Mouse (Mus musculus) forebrain, embryonic 13.5 days (tissue): ENCODE results near the gene Prkca. TPM values are rescaled to one million over a fixed set of nuclear protein-coding genes. Genes with fewer than 3 reads are reported as not detected.

Experiments used
- ATAC-seq: fragments of 200-750 bp; cut with Nextera tagmentation; 2 replicates; pipeline ENCODE4 v1.8.0; 2017
- H3K27ac ChIP-seq: fragments of 300-500 bp; sonication (generic); 2 replicates; pipeline ENCODE4 v1.5.1; 2015; ENCODE audit warnings: inconsistent platforms, mild to moderate bottlenecking, moderate library complexity
- H3K27me3 ChIP-seq: fragments of 300-500 bp; sonication (generic); 2 replicates; pipeline ENCODE4 v1.6.1; 2015; ENCODE audit warnings: mild to moderate bottlenecking, inconsistent platforms
- H3K36me3 ChIP-seq: fragments of 300-500 bp; sonication (generic); 2 replicates; pipeline ENCODE4 v1.6.1; 2015; ENCODE audit warnings: mild to moderate bottlenecking, inconsistent platforms; ENCODE audit not compliant: poor library complexity, severe bottlenecking
- H3K4me1 ChIP-seq: fragments of 300-500 bp; sonication (generic); 2 replicates; pipeline ENCODE4 v1.6.1; 2015; ENCODE audit warnings: inconsistent platforms
- H3K4me2 ChIP-seq: fragments of 300-500 bp; sonication (generic); 2 replicates; pipeline ENCODE4 v1.6.1; 2015; ENCODE audit warnings: inconsistent platforms, mild to moderate bottlenecking, moderate library complexity
- H3K4me3 ChIP-seq: fragments of 300-500 bp; sonication (generic); 2 replicates; pipeline ENCODE4 v1.5.1; 2015; ENCODE audit warnings: mild to moderate bottlenecking, inconsistent platforms
- H3K9ac ChIP-seq: fragments of 300-500 bp; sonication (generic); 2 replicates; pipeline ENCODE4 v1.6.1; 2015; ENCODE audit warnings: mild to moderate bottlenecking, inconsistent platforms
- H3K9me3 ChIP-seq: fragments of 300-500 bp; sonication (generic); replicated peaks from 2 replicates; pipeline ENCODE4 v1.6.1; 2016; ENCODE audit warnings: inconsistent platforms
- WGBS: fragments of 180-500 bp; shearing (Covaris S2); methylation state at CpG from one replicate; pipeline ENCODE4 v1.1.7; 2015; 5-methylcytosine and 5-hydroxymethylcytosine counted together
- polyA plus RNA-seq: library from polyadenylated mRNA; unstranded; fragments of >200 nt; fragmentation: Nextera tagmentation; extraction: Ambion mirVana; gene quantifications from 2 replicates; pipeline ENCODE4 v1.2.1, GENCODE M21; 2015

Prkca gene
- polyA plus RNA-seq, 1 experiment from 2014 or later, result 4.2 TPM

- 72% methylated on average over 3 of the region's 3 CpGs for WGBS
- H3K4me1 ChIP-seq, result peaks cover 6% of the 10 kb centered on the region
- H3K27ac ChIP-seq, result no peak overlapping the region
- no peaks in the 10 kb centered on the region for H3K27me3 ChIP-seq
- H3K4me2 ChIP-seq, result no peak overlapping the region
- H3K9me3 ChIP-seq, result no peaks in the 10 kb centered on the region
- no peak overlapping the region for H3K9ac ChIP-seq
- no peak overlapping the region for H3K4me3 ChIP-seq
- H3K36me3 ChIP-seq, result no peaks in the 10 kb centered on the region
- ATAC-seq, result no peak
These were observed 9.1 kb downstream of the Prkca start for GRCm38 (mm10) chr11:108334658-108335057.

GRCm38 (mm10) chr11:108333583-108334379 is 9.9 kb downstream of the Prkca start:
- 56% methylated on average over 8 of the region's 8 CpGs for WGBS
- H3K4me3 ChIP-seq, result no peak overlapping the region

GRCm38 (mm10) chr11:108333006-108333405 is 10.7 kb downstream of the Prkca start:
- Histone ChIP-seq H3K4me3 (no peak overlapping the region), H3K36me3 (no peaks in the 10 kb centered on the region), H3K9ac (no peak overlapping the region), H3K4me1 (peaks cover 6% of the 10 kb centered on the region), H3K27ac (no peak overlapping the region), H3K9me3 (no peaks in the 10 kb centered on the region), H3K27me3 (no peaks in the 10 kb centered on the region), H3K4me2 (no peak overlapping the region)
- ATAC-seq, result no peak
- 48% methylated on average over 5 of the region's 5 CpGs for WGBS

More at GRCm38 (mm10) chr11:108333583-108334379, 9.9 kb downstream of the Prkca start:
- Histone ChIP-seq H3K4me1 (peaks cover 6% of the 10 kb centered on the region), H3K9ac (no peak overlapping the region), H3K4me2 (no peak overlapping the region), H3K36me3 (no peaks in the 10 kb centered on the region), H3K27me3 (no peaks in the 10 kb centered on the region), H3K27ac (no peak overlapping the region), H3K9me3 (no peaks in the 10 kb centered on the region)
- ATAC-seq, result no peak

- 88% methylated on average over 11 of the region's 11 CpGs for WGBS
- H3K36me3 ChIP-seq, result no peaks in the 10 kb centered on the region
- no peak overlapping the region for H3K4me3 ChIP-seq
- H3K9ac ChIP-seq, result no peak overlapping the region
- no peak overlapping the region for H3K4me2 ChIP-seq
- H3K4me1 ChIP-seq, result peaks cover 6% of the 10 kb centered on the region
- H3K27me3 ChIP-seq, result no peaks in the 10 kb centered on the region
- no peaks in the 10 kb centered on the region for H3K9me3 ChIP-seq
- ATAC-seq, result no peak
- H3K27ac ChIP-seq, result no peak overlapping the region
These were observed 12.9 kb downstream of the Prkca start for GRCm38 (mm10) chr11:108330818-108331217.

GRCm38 (mm10) chr11:108325943-108326342 is 17.8 kb downstream of the Prkca start:
- H3K27ac ChIP-seq, result no peak overlapping the region
- H3K27me3 ChIP-seq, result no peaks in the 10 kb centered on the region
- H3K9me3 ChIP-seq, result no peaks in the 10 kb centered on the region
- H3K4me3 ChIP-seq, result no peak overlapping the region
- H3K4me2 ChIP-seq, result no peak overlapping the region
- H3K36me3 ChIP-seq, result no peaks in the 10 kb centered on the region
- no peak for ATAC-seq
- no peaks in the 10 kb centered on the region for H3K4me1 ChIP-seq
- no peak overlapping the region for H3K9ac ChIP-seq
- 93% methylated on average over 8 of the region's 8 CpGs for WGBS

GRCm38 (mm10) chr11:108322156-108322555 is 21.6 kb downstream of the Prkca start:
- 91% methylated on average over 2 of the region's 2 CpGs for WGBS
- H3K36me3 ChIP-seq, result no peaks in the 10 kb centered on the region
- H3K4me1 ChIP-seq, result no peaks in the 10 kb centered on the region
- ATAC-seq, result no peak
- H3K4me2 ChIP-seq, result no peak overlapping the region
- H3K4me3 ChIP-seq, result no peak overlapping the region
- no peaks in the 10 kb centered on the region for H3K27me3 ChIP-seq
- H3K9me3 ChIP-seq, result no peaks in the 10 kb centered on the region
- no peak overlapping the region for H3K9ac ChIP-seq
- H3K27ac ChIP-seq, result no peak overlapping the region

- Histone ChIP-seq H3K27me3 (no peaks in the 10 kb centered on the region), H3K9ac (no peak overlapping the region), H3K36me3 (no peaks in the 10 kb centered on the region), H3K4me2 (no peak overlapping the region), H3K27ac (no peak overlapping the region), H3K4me1 (no peaks in the 10 kb centered on the region), H3K9me3 (no peaks in the 10 kb centered on the region), H3K4me3 (no peak overlapping the region)
- 91% methylated on average over 7 of the region's 7 CpGs for WGBS
- no peak for ATAC-seq
These were observed 23.2 kb downstream of the Prkca start for GRCm38 (mm10) chr11:108320561-108320960.

- no peaks in the 10 kb centered on the region for H3K27me3 ChIP-seq
- no peaks in the 10 kb centered on the region for H3K36me3 ChIP-seq
- H3K27ac ChIP-seq, result no peak overlapping the region
- no peaks in the 10 kb centered on the region for H3K9me3 ChIP-seq
- H3K4me2 ChIP-seq, result no peak overlapping the region
- H3K9ac ChIP-seq, result no peak overlapping the region
- H3K4me1 ChIP-seq, result no peaks in the 10 kb centered on the region
- WGBS, result 82% methylated on average over 11 of the region's 11 CpGs
- no peak for ATAC-seq
- H3K4me3 ChIP-seq, result no peak overlapping the region
These were observed 24.6 kb downstream of the Prkca start for GRCm38 (mm10) chr11:108319162-108319561.

GRCm38 (mm10) chr11:108317878-108318277 is 25.9 kb downstream of the Prkca start:
- Histone ChIP-seq H3K4me3 (no peak overlapping the region), H3K9me3 (no peaks in the 10 kb centered on the region), H3K9ac (no peak overlapping the region), H3K27ac (no peak overlapping the region), H3K27me3 (no peaks in the 10 kb centered on the region), H3K4me2 (no peak overlapping the region), H3K36me3 (no peaks in the 10 kb centered on the region), H3K4me1 (no peaks in the 10 kb centered on the region)
- no peak for ATAC-seq
- WGBS, result 76% methylated on average over 6 of the region's 6 CpGs

GRCm38 (mm10) chr11:108315736-108316135 is 28.0 kb downstream of the Prkca start:
- 89% methylated on average over 7 of the region's 7 CpGs for WGBS
- Histone ChIP-seq H3K27me3 (no peaks in the 10 kb centered on the region), H3K27ac (no peak overlapping the region), H3K4me1 (no peaks in the 10 kb centered on the region), H3K4me2 (no peak overlapping the region), H3K9ac (no peak overlapping the region), H3K36me3 (no peaks in the 10 kb centered on the region), H3K9me3 (no peaks in the 10 kb centered on the region), H3K4me3 (no peak overlapping the region)
- no peak for ATAC-seq

- Histone ChIP-seq H3K9ac (no peak overlapping the region), H3K4me3 (no peak overlapping the region), H3K9me3 (no peaks in the 10 kb centered on the region), H3K36me3 (no peaks in the 10 kb centered on the region), H3K27ac (no peak overlapping the region), H3K4me1 (no peaks in the 10 kb centered on the region), H3K27me3 (no peaks in the 10 kb centered on the region), H3K4me2 (no peak overlapping the region)
- WGBS, result 83% methylated on average over 5 of the region's 5 CpGs
- ATAC-seq, result no peak
These were observed 31.2 kb downstream of the Prkca start for GRCm38 (mm10) chr11:108312516-108312915.

GRCm38 (mm10) chr11:108311912-108312311 is 31.8 kb downstream of the Prkca start:
- no peaks in the 10 kb centered on the region for H3K4me1 ChIP-seq
- no peak overlapping the region for H3K4me2 ChIP-seq
- H3K27me3 ChIP-seq, result no peaks in the 10 kb centered on the region
- no peak overlapping the region for H3K27ac ChIP-seq
- no peaks in the 10 kb centered on the region for H3K36me3 ChIP-seq
- H3K9me3 ChIP-seq, result no peaks in the 10 kb centered on the region
- H3K4me3 ChIP-seq, result no peak overlapping the region
- 91% methylated on average over 2 of the region's 2 CpGs for WGBS
- no peak overlapping the region for H3K9ac ChIP-seq
- no peak for ATAC-seq

GRCm38 (mm10) chr11:108309791-108310190 is 33.9 kb downstream of the Prkca start:
- 84% methylated on average over 5 of the region's 5 CpGs for WGBS
- Histone ChIP-seq H3K36me3 (no peaks in the 10 kb centered on the region), H3K4me3 (no peak overlapping the region), H3K9ac (no peak overlapping the region), H3K27ac (no peak overlapping the region), H3K9me3 (no peaks in the 10 kb centered on the region), H3K4me2 (no peak overlapping the region), H3K27me3 (no peaks in the 10 kb centered on the region), H3K4me1 (no peaks in the 10 kb centered on the region)
- ATAC-seq, result no peak
